Mouse (Mus musculus) cerebellum, adult 18-20 months (tissue): Measurements from ENCODE around the gene Rarg.
A peak's percentile ranks its signal among the peaks of the same experiment; 100 is the strongest.
"Not testable (repeated sequence)": the region's sequence is repeated elsewhere in the genome, so short reads cannot be mapped to it uniquely, and the experiment has no call there.

ENCODE experiments used
- DNase-seq, 2 experiments: peaks; one replicate each; pipeline ENCODE4 v3.0.0; 2021

Gene Rarg

DNA sequence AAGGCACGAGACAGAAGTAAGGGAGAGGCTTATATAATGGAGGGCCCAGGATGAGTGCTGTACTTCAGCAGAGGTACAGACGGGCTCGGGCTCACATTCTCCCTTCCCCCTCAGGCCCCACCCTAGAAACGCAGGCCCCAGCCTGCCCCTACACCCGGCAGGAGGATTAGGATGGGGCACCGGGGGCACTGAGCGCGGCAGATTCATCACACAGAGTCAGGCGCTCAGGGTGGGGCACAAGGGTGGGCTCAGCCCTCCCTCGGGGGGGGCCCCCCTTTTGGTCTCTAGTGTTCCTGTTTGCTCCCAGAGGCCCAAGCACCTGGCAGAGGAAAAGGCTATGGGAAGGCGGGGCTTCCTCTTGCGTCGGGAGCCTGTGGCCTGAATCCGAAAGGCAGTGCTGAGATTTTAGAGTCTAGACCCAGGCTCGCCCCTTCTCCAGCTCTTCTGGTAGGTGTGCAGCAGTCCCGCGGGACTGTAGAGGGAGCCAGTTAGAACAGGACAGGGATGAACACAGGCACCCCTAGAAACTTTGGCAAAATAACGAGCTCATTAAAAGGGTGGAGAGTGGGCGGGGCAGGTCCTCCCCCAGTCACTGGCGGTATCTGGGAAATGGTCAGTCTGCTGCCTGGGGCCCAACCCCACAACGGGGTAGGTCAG is 21.8 kb downstream of the Rarg start:
- DNase-seq = no peak

- DNase-seq = no peak
Observed at GRCm38 (mm10) chr15:102233896-102234295, 23.4 kb downstream of the Rarg start.

DNA sequence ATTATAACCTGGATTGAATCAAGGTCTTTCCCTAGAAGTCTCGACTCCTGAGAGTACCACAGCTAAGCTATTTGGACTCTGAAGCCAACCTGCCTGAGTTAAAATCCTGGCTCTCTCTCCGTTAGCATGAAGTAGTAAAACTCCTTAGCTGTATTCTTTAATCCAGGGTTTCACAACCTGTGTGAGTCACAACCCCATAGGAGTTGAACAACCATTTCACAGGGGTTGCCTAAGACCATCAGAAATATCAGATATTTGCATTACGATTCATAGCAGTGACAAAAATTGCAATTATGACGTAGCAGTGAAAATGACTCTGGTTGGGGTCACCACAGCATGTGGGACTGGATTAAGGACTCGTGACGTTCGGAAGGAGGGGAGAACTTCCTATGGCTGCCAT is 24.6 kb downstream of the Rarg start:
- no peak for DNase-seq

DNA sequence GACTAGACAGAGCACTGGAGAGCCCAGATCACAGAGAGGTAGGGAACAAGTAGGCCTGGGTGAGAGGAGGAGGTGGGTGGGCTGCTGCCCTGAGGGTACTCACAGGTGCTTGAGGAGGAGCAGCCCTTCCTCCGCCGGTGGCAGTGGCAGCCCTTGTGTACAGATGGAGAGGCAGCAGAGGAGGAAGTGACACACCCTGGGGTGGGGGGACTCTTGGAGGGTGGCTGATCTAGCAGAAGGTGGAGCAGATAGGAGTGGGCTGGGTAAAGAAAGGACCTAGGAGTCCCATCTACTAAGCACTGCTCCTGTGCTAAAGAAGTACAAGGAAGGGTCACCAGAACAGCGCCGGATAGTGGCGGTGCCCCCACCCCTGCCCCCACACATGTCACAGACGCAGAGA is 25.6 kb downstream of the Rarg start, which contains the start of gene Itgb7:
Gene Itgb7, minus strand, starts transcription at position 197 of the 400 bp plus-strand sequence.
- DNase-seq = no peak

DNA sequence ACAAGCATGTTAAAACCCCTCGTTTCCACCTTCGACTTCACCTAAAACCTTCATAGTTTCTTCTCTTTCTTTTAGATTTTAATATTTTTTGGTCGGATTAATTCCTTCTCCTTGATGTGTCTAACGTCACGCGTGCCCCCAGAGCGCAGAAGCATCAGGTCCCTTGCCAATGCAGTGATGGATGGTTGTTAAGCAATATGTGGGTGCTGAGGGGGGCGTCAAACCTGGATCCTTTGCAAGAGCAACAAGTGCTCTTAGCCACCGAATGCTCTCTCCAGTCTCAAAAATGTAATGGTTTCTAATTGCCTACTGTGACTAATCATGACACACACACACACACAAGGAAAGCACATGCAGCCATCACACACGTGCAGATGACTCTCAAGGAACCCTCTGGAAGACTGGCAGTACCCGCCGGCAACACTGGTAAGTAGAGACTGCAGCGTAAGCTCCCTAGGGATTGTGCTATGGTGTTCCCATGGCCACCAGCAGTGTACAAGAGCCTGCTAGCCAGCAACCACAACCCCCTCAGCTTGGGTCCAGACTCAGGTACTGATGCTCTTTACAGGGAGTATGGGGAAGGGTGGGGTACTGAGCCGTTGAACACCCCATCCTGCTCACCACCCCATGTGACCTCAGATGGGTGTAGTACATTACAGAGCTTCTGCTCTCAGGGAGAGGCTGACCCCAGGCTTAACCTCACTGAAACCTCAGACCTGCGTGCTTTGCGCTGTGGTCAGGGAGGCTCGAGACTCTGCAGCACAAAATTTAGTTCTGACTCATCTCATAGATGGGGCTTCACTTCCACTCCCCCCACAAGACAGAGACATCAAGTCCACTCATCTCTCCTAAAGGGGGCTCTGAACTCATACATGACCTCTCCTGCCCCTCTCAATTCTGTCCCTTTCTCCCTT is 26.7 kb downstream of the Rarg start:
- no peak for DNase-seq

DNA sequence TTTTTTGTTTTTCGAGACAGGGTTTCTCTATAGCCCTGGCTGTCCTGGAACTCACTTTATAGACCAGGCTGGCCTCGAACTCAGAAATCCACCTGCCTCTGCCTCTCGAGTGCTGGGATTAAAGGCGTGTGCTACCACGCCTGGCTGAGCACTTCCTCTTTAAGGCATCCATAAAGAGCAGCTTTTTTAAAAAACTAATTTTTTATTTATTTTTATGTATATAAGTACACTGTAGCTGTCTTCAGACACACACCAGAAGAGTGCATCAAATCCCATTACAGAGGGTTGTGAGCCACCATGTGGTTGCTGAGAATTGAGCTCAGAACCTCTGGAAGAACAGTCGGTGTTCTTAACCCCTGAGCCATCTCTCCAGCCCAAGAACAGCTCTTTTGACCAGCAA is 31.7 kb downstream of the Rarg start:
- not testable (repeated sequence) for DNase-seq

GRCm38 (mm10) chr15:102224992-102225617 is 32.2 kb downstream of the Rarg start:
- DNase-seq = no peak

DNA sequence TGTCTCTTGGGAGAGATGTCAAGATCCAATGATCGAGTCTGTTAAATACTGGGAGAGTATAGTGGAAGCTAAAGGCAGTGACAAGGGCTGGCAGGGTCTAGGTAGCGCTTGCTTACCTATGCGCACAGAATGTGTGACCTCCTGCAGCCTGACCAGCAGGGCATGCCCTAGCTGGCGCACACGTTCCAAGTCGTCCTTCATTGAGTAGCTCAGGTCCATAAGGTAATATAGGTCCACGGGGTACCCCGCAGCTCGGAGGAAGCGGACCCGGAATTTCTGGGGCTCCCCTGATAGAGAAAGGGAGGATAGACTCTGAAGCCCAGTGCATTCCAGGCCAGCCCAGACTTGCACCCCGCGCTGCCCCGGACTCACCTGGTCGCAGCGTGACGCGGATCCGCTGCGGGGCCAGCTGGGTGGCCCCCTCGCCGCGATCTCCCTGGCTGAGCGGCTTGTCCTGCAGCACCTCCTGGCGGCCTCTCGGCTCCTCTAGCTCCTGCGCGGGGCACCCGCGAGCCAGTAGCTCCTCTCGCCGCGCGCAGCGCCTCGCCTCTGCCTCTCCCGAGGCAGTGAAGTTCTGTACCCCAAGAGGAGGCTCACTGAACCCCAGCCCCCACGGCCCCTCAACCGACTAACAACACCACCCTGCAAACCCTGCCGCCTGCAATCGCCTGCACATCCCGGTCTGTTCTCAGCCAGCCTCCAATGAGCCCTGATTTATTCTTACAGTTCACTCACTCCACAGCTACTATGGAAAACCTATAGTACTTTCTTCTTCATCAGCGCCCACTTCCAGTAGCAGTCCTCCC is 32.9 kb downstream of the Rarg start:
- DNase-seq = peak; percentile 88 to 90

GRCm38 (mm10) chr15:102222386-102222785 is 34.9 kb downstream of the Rarg start:
- DNase-seq = no peak

DNA sequence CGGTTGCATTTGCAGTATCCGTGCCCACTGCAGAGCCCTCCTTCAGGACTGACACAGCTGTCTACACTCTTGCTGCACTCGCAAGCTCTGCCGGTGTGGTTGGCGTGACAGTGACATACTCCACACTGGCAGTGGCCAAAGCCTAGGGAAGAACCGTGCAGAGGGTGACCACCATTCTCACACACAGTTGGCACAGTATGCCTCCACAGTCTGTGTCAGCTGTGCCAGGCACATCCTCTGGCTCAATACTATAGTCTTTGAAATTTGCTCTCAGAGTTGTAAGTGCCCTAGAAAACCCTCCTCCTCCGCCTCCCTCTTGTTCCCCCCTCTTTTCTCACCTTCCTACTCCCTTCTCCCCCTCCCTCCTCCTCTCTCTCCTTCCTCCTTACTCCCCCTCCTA is 40.0 kb downstream of the Rarg start:
- DNase-seq = no peak

DNA sequence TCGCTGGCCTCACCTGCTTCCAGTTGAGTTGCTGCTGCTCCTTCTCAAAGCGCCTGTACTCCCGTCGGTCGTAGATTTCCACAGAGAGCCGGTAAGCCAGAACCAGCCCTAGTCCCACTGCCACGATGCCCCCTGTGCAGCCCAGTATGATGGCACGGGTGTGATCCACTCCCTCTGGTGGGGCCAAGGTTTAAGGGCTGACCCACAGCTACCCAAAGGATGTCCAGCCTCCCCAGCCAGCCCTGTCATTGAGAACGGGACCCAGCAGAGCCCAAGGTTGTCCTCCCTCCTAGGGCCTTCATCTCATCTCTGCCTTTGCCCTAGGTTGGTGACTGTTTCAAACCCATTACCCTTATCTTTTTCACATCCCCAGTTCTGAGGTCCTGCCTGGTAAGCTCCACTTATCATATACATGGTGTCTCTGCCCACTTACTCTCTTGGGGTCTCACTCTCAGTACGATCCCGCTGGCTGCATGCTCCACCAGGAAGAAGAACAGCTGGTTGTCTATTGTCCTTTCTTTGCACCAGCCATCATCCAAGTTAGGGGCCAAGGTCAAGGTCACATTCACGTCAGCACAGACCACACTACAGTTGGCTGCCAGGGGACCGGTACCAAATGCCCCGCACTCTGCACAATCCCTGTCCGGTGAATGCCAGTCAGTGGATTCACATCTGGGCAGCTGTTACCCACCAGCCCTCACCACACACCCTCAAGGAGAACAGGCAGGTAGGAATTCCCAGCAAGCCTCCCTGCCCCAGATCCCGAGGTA is 40.7 kb downstream of the Rarg start:
- no peak for DNase-seq

DNA sequence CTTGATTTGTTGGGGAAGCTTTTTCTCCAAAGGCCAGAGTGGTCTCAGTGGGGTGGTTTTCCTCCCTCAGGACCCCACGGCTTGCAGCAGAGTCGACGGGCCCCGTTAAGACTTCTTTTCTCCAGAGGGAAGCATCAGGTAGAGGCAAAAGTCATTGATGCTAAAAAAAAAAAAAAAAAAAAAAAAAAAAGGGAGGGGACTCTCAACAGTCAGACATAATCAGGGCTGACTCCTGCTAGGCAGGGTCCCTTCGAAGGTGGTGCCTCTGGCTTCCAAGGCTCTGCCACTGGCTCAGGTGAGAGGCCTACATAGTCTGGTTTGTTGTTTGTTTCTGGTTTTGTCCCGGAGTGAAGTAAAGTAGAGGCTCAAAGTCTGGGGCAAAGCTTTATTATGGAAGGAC is 41.7 kb downstream of the Rarg start:
- DNase-seq = no peak

GRCm38 (mm10) chr15:102214132-102214531 is 43.2 kb downstream of the Rarg start:
- no peak for DNase-seq

DNA sequence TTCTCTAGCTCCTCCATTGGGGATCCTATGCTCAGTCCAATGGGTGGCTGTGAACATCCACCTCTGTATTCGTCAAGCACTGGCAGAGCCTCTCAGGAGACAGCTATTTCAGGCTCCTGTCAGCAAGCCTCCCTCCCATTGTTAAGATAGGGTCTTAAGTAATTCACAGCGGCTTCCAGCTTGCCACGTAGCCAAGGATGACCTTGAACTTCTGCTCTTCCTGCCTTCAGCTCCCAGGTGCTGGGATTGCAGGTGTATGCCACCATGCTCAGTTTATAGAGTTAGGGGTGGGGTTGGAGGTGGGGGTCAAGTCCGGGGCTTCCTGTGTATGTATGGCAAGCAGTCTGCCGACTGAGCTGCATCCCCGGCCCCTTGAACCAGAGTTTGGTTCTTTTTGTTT is 45.4 kb downstream of the Rarg start:
- DNase-seq = no peak

GRCm38 (mm10) chr15:102210816-102211215 is 46.5 kb downstream of the Rarg start:
- no peak for DNase-seq

GRCm38 (mm10) chr15:102209114-102209513 is 48.2 kb downstream of the Rarg start:
- DNase-seq = no peak

GRCm38 (mm10) chr15:102208092-102208561 is 49.2 kb downstream of the Rarg start:
- no peak for DNase-seq

GRCm38 (mm10) chr15:102207351-102207750 is 50.0 kb downstream of the Rarg start:
- DNase-seq = no peak

GRCm38 (mm10) chr15:102205779-102206178 is 51.5 kb downstream of the Rarg start:
- DNase-seq = peak; percentile 43 to 44

DNA sequence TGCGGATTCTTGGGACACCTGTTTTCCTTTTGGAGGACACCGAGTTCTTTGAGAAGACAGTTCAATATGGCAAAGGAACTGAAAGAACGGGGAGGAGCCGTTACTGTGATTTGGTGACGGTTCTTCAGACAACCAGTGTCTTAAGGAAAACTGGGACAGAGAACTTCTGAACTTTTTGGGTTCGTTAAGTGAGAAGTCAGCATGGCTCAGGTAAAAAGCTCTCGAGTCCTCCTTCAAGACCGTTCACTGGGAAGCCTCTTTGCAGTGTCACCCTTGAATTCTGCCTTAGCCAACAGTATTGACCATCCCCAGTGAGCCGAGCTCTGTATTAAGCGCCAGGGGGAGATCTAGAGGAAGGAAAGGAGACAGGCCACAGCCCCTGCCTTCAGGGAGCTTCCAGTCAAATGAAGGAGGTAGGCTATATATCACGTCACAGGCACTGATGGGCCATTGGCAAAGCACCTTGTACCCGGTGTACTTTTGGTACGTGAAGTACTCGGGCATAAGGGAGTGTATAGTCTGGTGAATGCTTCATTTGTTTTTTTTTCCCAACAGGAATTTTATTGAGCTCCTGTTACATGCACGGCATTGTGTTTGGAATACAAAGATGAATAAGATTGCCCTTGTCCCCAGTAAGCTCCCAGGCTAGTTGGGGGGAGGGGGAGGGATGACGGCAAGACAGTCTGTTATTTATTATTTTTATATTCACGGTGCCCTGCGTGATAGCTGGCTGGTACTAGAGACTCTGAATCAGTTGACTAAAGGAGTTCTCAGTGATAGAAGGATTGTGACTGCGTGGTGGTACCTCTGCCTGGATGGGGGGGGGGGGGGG is 52.4 kb downstream of the Rarg start, which contains the start of gene Csad:
Gene Csad, minus strand, starts transcription at position 51 of the 832 bp plus-strand sequence.
- no peak for DNase-seq
